Mouse (Mus musculus): ENCODE data around the gene Pcolce2. TPM values are rescaled to one million over a fixed set of nuclear protein-coding genes. Genes with fewer than 3 reads are reported as not detected.

The Pcolce2 gene
- polyA plus RNA-seq, 1 experiment from 2014 or later, result 4.9 TPM

- no peak overlapping the region for H3K4me3 ChIP-seq
- H3K4me1 ChIP-seq (replicated peaks), result no peaks in the 10 kb centered on the region
- H3K27me3 ChIP-seq, result no peaks in the 10 kb centered on the region
- no peak for ATAC-seq (ENCODE audit: low read depth)
- WGBS, result 68% methylated on average over 8 of the region's 8 CpGs
- H3K36me3 ChIP-seq, result no peaks in the 10 kb centered on the region
- no peak overlapping the region for H3K27ac ChIP-seq (replicated peaks)
- H3K4me2 ChIP-seq, result no peak overlapping the region
- no peaks in the 10 kb centered on the region for H3K9me3 ChIP-seq
- H3K9ac ChIP-seq, result no peak overlapping the region
Observed at GRCm38 (mm10) chr9:95692823-95693222, 55.4 kb downstream of the Pcolce2 start.

- H3K4me1 ChIP-seq (replicated peaks), result no peaks in the 10 kb centered on the region
- no peak overlapping the region for H3K27ac ChIP-seq (replicated peaks)
- no peak overlapping the region for H3K4me3 ChIP-seq
- ATAC-seq (ENCODE audit: low read depth), result no peak
- no peak overlapping the region for H3K9ac ChIP-seq
- no peaks in the 10 kb centered on the region for H3K36me3 ChIP-seq
- H3K9me3 ChIP-seq, result no peaks in the 10 kb centered on the region
- no peak overlapping the region for H3K4me2 ChIP-seq
- 86% methylated on average over 11 of the region's 11 CpGs for WGBS
- H3K27me3 ChIP-seq, result no peaks in the 10 kb centered on the region
Observed at GRCm38 (mm10) chr9:95693528-95694100, 56.2 kb downstream of the Pcolce2 start.

DNA sequence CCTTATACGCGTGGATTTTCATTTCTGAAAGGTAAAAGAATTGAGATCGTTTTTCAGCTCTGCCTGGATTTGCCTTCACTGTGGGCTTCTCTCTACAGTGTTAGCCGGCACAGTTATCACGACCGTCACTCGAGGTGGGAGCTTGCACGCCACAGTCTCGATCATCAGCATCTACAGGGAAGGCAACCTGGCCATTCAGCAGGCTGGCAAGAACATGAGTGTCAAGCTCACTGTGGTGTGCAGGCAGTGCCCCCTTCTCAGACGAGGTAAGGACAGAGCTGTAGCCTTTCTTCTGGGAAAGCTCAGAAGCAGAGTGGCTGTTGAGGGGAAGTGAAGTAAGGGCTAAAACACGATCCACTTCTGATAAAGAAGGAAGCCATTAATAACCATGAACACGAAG lies 57.1 kb downstream of the Pcolce2 start:
- Histone ChIP-seq H3K9me3 (no peaks in the 10 kb centered on the region), H3K36me3 (no peaks in the 10 kb centered on the region), H3K27me3 (no peaks in the 10 kb centered on the region), H3K9ac (no peak overlapping the region), H3K4me1 (replicated peaks) (no peaks in the 10 kb centered on the region), H3K4me3 (no peak overlapping the region), H3K4me2 (no peak overlapping the region), H3K27ac (replicated peaks) (no peak overlapping the region)
- WGBS, result 89% methylated on average over 12 of the region's 12 CpGs
- no peak for ATAC-seq (ENCODE audit: low read depth)

DNA sequence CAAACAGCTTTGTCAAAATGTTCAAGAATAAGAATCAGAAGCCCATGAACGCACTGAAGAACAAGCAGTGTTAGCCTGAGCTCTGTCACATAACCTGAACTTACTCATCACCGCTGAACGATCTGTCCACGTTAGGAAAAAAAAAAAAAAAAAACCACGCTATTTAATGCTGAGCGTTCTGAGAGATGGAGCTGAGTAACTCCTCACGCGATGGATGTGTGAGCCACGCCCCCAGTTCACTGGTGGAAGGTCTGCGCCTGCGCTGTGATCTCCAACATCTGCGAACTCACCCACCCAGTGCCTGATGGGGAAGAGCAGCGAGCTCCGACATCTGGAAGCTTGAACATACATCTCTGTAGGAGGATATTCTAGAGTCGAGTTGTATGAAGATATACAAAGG lies 57.6 kb downstream of the Pcolce2 start:
- Histone ChIP-seq H3K27ac (replicated peaks) (no peak overlapping the region), H3K4me1 (replicated peaks) (no peaks in the 10 kb centered on the region), H3K36me3 (no peaks in the 10 kb centered on the region), H3K4me2 (no peak overlapping the region), H3K9ac (no peak overlapping the region), H3K4me3 (no peak overlapping the region), H3K27me3 (no peaks in the 10 kb centered on the region), H3K9me3 (no peaks in the 10 kb centered on the region)
- 91% methylated on average over 15 of the region's 15 CpGs for WGBS
- no peak for ATAC-seq (ENCODE audit: low read depth)

DNA sequence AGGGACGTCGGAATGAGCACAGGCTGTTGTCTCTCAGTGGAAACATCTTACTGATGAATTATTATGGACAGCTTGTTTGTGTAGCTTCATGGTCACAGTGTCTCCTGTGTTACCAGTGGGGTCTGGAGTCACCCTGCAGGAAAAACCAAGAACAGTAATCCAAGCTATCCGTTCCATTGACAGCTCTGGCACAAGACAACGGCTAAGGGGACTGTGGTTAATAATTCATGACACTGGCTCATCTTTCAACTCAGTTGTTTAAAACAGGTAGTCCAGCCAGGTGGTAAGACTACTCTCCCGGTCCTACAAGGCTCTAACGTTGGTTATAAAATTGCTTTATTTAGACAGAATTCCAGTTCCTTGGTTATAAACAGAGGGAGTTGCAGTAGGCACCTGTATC lies 59.2 kb downstream of the Pcolce2 start:
- no peaks in the 10 kb centered on the region for H3K4me1 ChIP-seq (replicated peaks)
- ATAC-seq (ENCODE audit: low read depth), result no peak
- no peak overlapping the region for H3K4me2 ChIP-seq
- H3K9me3 ChIP-seq, result no peaks in the 10 kb centered on the region
- WGBS, result 80% methylated on average over 6 of the region's 6 CpGs
- no peaks in the 10 kb centered on the region for H3K27me3 ChIP-seq
- H3K36me3 ChIP-seq, result no peaks in the 10 kb centered on the region
- no peak overlapping the region for H3K4me3 ChIP-seq
- no peak overlapping the region for H3K27ac ChIP-seq (replicated peaks)
- no peak overlapping the region for H3K9ac ChIP-seq

- Histone ChIP-seq H3K4me3 (no peak overlapping the region), H3K4me2 (no peak overlapping the region), H3K27ac (replicated peaks) (no peak overlapping the region), H3K27me3 (no peaks in the 10 kb centered on the region), H3K9me3 (no peaks in the 10 kb centered on the region), H3K9ac (no peak overlapping the region), H3K36me3 (no peaks in the 10 kb centered on the region), H3K4me1 (replicated peaks) (no peaks in the 10 kb centered on the region)
- ATAC-seq (ENCODE audit: low read depth), result no peak
- WGBS, result 60% methylated on average over 2 of the region's 2 CpGs
Observed at GRCm38 (mm10) chr9:95697808-95698207, 60.4 kb downstream of the Pcolce2 start.

DNA sequence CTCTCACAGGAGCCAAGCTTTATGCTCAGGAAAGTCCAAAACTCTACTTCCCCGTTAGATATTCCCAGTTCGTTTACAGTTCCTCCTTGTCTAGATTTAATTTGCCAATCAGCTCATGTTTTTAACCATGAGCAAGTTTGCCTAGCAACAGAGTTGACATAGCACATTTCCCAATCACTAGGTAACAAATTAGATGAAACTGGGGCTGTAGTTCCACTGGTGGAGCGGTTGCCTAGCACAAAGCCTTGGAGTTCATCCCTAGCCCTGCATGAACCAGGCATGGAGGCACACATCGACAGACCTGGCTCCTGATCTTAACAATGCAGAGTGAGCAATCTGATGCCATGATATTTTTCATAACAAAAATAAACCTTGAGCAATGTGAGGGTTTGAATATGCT lies 61.9 kb downstream of the Pcolce2 start:
- no peak for ATAC-seq (ENCODE audit: low read depth)
- H3K27ac ChIP-seq (replicated peaks), result no peak overlapping the region
- no peaks in the 10 kb centered on the region for H3K4me1 ChIP-seq (replicated peaks)
- WGBS, result 80% methylated on average over 4 of the region's 4 CpGs
- H3K9me3 ChIP-seq, result no peaks in the 10 kb centered on the region
- H3K9ac ChIP-seq, result no peak overlapping the region
- no peak overlapping the region for H3K4me2 ChIP-seq
- H3K4me3 ChIP-seq, result no peak overlapping the region
- H3K36me3 ChIP-seq, result no peaks in the 10 kb centered on the region
- no peaks in the 10 kb centered on the region for H3K27me3 ChIP-seq

DNA sequence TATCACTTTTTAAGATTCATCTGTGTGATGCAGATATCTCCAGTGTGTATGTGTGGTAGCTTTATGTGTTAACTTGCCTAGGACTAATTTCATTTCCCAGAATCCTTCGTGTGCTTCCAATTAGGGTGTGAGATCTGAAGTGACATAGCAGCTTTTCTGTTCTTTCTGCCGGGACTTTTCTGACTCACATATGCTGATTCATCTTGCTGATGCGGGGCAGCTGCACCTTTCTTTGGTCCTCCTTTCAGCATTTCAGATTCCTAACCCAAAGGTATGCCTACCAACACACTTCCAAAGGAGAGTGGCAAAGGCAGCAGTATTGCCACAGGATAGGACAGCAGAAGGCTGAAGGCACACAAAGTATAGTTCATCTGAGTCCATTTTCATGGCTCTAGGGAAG lies 66.7 kb downstream of the Pcolce2 start:
- Histone ChIP-seq H3K9me3 (no peaks in the 10 kb centered on the region), H3K4me3 (no peak overlapping the region), H3K27me3 (no peaks in the 10 kb centered on the region), H3K4me1 (replicated peaks) (no peaks in the 10 kb centered on the region), H3K36me3 (peaks cover 11% of the 10 kb centered on the region), H3K27ac (replicated peaks) (no peak overlapping the region), H3K9ac (no peak overlapping the region), H3K4me2 (no peak overlapping the region)
- ATAC-seq (ENCODE audit: low read depth), result no peak
- 93% methylated on average over 3 of the region's 3 CpGs for WGBS

DNA sequence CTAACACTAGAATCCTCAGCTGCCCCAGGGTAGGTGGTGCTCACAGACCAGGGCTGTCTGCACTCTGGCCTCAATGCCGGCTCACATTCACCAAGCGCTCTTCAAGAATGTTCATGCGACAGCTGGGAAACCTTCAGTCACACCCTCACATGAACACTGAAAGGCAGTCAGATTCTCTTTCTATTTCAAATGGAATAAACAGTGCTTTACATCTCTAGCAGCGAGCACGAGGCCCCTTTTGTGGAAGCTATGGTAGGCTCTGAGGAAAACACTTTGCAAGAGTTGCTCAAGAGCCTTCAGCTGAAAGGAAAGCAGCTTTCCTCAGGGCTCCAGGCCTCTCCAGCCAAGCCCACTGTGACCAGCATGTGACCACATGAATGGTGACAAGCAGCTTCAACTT lies 68.0 kb downstream of the Pcolce2 start:
- no peak for ATAC-seq (ENCODE audit: low read depth)
- 87% methylated on average over 5 of the region's 5 CpGs for WGBS
- Histone ChIP-seq H3K27me3 (no peaks in the 10 kb centered on the region), H3K36me3 (peaks cover 17% of the 10 kb centered on the region), H3K4me2 (no peak overlapping the region), H3K4me1 (replicated peaks) (no peaks in the 10 kb centered on the region), H3K4me3 (no peak overlapping the region), H3K9me3 (no peaks in the 10 kb centered on the region), H3K9ac (no peak overlapping the region), H3K27ac (replicated peaks) (no peak overlapping the region)

GRCm38 (mm10) chr9:95708943-95709342 lies 71.5 kb downstream of the Pcolce2 start:
- Histone ChIP-seq H3K4me3 (no peak overlapping the region), H3K9me3 (no peaks in the 10 kb centered on the region), H3K27ac (replicated peaks) (no peak overlapping the region), H3K9ac (no peak overlapping the region), H3K4me1 (replicated peaks) (no peaks in the 10 kb centered on the region), H3K27me3 (no peaks in the 10 kb centered on the region), H3K36me3 (peaks cover 17% of the 10 kb centered on the region), H3K4me2 (no peak overlapping the region)
- ATAC-seq (ENCODE audit: low read depth), result no peak

GRCm38 (mm10) chr9:95712574-95712973 lies 75.2 kb downstream of the Pcolce2 start:
- H3K27ac ChIP-seq (replicated peaks), result no peak overlapping the region
- ATAC-seq (ENCODE audit: low read depth), result no peak
- peaks cover 11% of the 10 kb centered on the region; the same call in 1 of the 2 replicates for H3K36me3 ChIP-seq
- no peaks in the 10 kb centered on the region for H3K4me1 ChIP-seq (replicated peaks)
- H3K4me3 ChIP-seq, result no peak overlapping the region
- WGBS, result 33% methylated on average over 8 of the region's 8 CpGs
- H3K27me3 ChIP-seq, result no peaks in the 10 kb centered on the region
- no peak overlapping the region for H3K9ac ChIP-seq
- H3K4me2 ChIP-seq, result no peak overlapping the region
- H3K9me3 ChIP-seq, result no peaks in the 10 kb centered on the region

DNA sequence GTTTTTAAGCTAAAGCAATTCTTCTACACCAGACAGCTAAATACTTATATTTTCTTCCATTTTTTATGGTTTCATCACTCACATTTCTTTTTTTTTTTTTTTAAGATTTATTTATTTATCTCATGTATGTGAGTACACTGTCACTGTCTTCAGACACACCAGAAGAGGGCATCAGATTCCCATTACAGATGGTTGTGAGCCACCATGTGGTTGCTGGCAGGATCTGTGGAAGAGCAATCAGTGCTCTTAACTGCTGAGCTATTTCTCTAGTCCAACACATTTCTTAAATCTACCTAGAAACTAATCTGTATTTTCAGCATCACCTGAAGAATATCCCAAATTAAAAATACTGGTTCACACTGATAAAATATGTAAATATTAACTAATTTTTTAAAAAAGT lies 98.8 kb downstream of the Pcolce2 start:
- H3K4me2 ChIP-seq, result no peak overlapping the region
- H3K4me3 ChIP-seq, result no peak overlapping the region
- no peaks in the 10 kb centered on the region for H3K27me3 ChIP-seq
- no peaks in the 10 kb centered on the region for H3K4me1 ChIP-seq (replicated peaks)
- H3K27ac ChIP-seq (replicated peaks), result no peak overlapping the region
- ATAC-seq (ENCODE audit: low read depth), result no peak
- H3K9me3 ChIP-seq, result no peaks in the 10 kb centered on the region
- peaks cover 7% of the 10 kb centered on the region for H3K36me3 ChIP-seq
- no peak overlapping the region for H3K9ac ChIP-seq

DNA sequence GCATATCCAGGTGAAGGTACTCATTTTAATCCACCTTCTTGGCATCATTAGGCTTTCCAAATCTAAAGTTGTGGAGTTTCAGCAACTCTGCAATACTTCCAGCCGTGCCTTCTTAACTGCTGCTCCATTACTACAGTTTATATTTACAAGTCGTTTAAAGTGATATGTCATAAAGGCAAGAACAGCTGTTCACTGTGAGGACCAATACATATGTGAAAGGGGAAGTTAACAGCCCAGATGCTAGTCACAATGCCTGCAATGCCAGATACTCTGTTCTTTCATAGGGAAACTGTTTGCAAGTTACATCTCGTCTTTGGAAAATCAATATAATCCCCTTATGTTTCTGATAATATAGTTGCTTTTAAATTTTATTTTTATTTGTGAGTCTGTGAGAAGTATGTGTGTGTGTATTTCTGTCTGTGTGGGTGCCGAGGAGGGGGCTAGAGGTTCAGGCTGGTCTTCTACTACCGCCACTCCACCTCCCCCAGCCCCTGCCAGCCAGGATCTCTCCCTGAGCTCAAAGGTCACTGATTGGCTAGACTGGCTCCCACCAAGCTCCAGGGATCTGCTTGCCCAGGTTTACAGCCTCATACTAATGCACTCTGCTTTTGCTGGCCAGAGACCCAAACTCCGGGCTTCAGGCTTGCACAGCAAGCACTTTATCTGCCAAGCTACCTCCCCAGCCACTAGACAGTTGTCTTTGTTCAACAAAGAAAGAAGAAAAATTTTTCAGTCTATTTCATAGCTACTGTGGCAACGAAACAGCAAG lies 107.6 kb downstream of the Pcolce2 start:
- no peak overlapping the region for H3K4me3 ChIP-seq
- WGBS, result 68% methylated on average over 7 of the region's 7 CpGs
- ATAC-seq (ENCODE audit: low read depth), result no peak
- no peaks in the 10 kb centered on the region for H3K9me3 ChIP-seq
- H3K9ac ChIP-seq, result no peak overlapping the region
- H3K4me2 ChIP-seq, result no peak overlapping the region
- H3K27me3 ChIP-seq, result peaks cover 6% of the 10 kb centered on the region; the same call in 1 of the 2 replicates
- H3K27ac ChIP-seq (replicated peaks), result no peak overlapping the region
- no peaks in the 10 kb centered on the region for H3K36me3 ChIP-seq
- H3K4me1 ChIP-seq (replicated peaks), result peaks cover 18% of the 10 kb centered on the region

Measured in neural tube, embryonic 13.5 days (tissue).